Mouse (Mus musculus) forebrain, embryonic 11.5 days (tissue): Measurements from ENCODE around the gene Pla2g4d. TPM values are rescaled to one million over a fixed set of nuclear protein-coding genes. Genes with fewer than 3 reads are reported as not detected.
"Not testable (repeated sequence)": the region's sequence is repeated elsewhere in the genome, so short reads cannot be mapped to it uniquely, and the experiment has no call there.

Experiments used
- ATAC-seq: fragments of 200-750 bp; cut with Nextera tagmentation; replicated peaks from 2 replicates; pipeline ENCODE4 v1.8.0; 2017; ENCODE audit warnings: moderate TSS enrichment; ENCODE audit not compliant: low FRiP score
- DNase-seq: peaks from one replicate; pipeline ENCODE4 v3.0.0-alpha.2; 2017; ENCODE audit warnings: low spot score
- H3K27ac ChIP-seq: fragments of 300-500 bp; sonication (generic); 2 replicates; pipeline ENCODE4 v1.5.1; 2014; ENCODE audit warnings: low read depth, low read length
- H3K27me3 ChIP-seq: fragments of 300-500 bp; sonication (generic); 2 replicates; pipeline ENCODE4 v1.6.1; 2014; ENCODE audit warnings: mild to moderate bottlenecking, low read length, mixed read lengths; ENCODE audit not compliant: control insufficient read depth, insufficient read depth
- H3K36me3 ChIP-seq: fragments of 300-500 bp; sonication (generic); 2 replicates; pipeline ENCODE4 v1.6.1; 2014; ENCODE audit warnings: mild to moderate bottlenecking, low read length, moderate library complexity, mixed read lengths; ENCODE audit not compliant: control insufficient read depth, insufficient read depth
- H3K4me1 ChIP-seq: fragments of 300-500 bp; sonication (generic); replicated peaks from 2 replicates; pipeline ENCODE4 v1.6.1; 2014; ENCODE audit warnings: low read length, mixed read lengths; ENCODE audit not compliant: control insufficient read depth, insufficient read depth
- H3K4me2 ChIP-seq: fragments of 300-500 bp; sonication (generic); 2 replicates; pipeline ENCODE4 v1.6.1; 2014; ENCODE audit warnings: low read depth, mild to moderate bottlenecking, low read length, moderate library complexity, mixed read lengths; ENCODE audit not compliant: severe bottlenecking
- H3K4me3 ChIP-seq: fragments of 300-500 bp; sonication (generic); 2 replicates; pipeline ENCODE4 v1.5.1; 2014; ENCODE audit warnings: low read depth, low read length
- H3K9ac ChIP-seq: fragments of 300-500 bp; sonication (generic); 2 replicates; pipeline ENCODE4 v1.6.1; 2014; ENCODE audit warnings: low read length
- H3K9me3 ChIP-seq: fragments of 300-500 bp; sonication (generic); 2 replicates; pipeline ENCODE4 v1.6.1; 2016; ENCODE audit warnings: low read length, mixed read lengths; ENCODE audit not compliant: control insufficient read depth
- WGBS: fragments of 180-500 bp; shearing (Covaris S2); extraction: QIAGEN DNeasy Blood & Tissue Kit; methylation state at CpG from one replicate; pipeline ENCODE4 v1.1.7; 2014; 5-methylcytosine and 5-hydroxymethylcytosine counted together
- polyA plus RNA-seq: library from polyadenylated mRNA; unstranded; fragments of >200 nt; fragmentation: Nextera tagmentation; extraction: Ambion mirVana; gene quantifications from 2 replicates; pipeline ENCODE4 v1.2.1, GENCODE M21; 2014

The Pla2g4d gene
- polyA plus RNA-seq, 1 experiment from 2014 or later = 0.08 TPM

GRCm38 (mm10) chr2:120245421-120246016 lies 43.5 kb downstream of the Pla2g4d start:
- peak overlapping the region; percentile 35 for H3K4me3 ChIP-seq
- H3K27ac ChIP-seq = no peak overlapping the region
- peaks cover 5% of the 10 kb centered on the region; the same call in 1 of the 2 replicates for H3K27me3 ChIP-seq
- no peaks in the 10 kb centered on the region for H3K9me3 ChIP-seq
- DNase-seq (no peak), ATAC-seq (no peak)
- peak overlapping the region; percentile 50 for H3K9ac ChIP-seq
- 15% methylated on average over 9 of the region's 9 CpGs for WGBS
- no peaks in the 10 kb centered on the region; the same call in 1 of the 2 replicates for H3K4me1 ChIP-seq
- H3K4me2 ChIP-seq = peak overlapping the region; percentile 66
- no peaks in the 10 kb centered on the region for H3K36me3 ChIP-seq

GRCm38 (mm10) chr2:120244679-120245420 lies 44.1 kb downstream of the Pla2g4d start, which contains the start of gene Pla2g4e:
Gene Pla2g4e (minus strand): TSS chr2:120245335.
- WGBS = 6% methylated on average over 27 of the region's 27 CpGs
- peaks cover 5% of the 10 kb centered on the region; the same call in 1 of the 2 replicates for H3K27me3 ChIP-seq
- peak within 1 kb of the TSS; percentile 66 for H3K4me2 ChIP-seq
- no peak for ATAC-seq
- peak within 1 kb of the TSS; percentile 35 for H3K4me3 ChIP-seq
- no peaks in the 10 kb centered on the region for H3K9me3 ChIP-seq
- H3K27ac ChIP-seq = no peak within 1 kb of the TSS
- no peaks in the 10 kb centered on the region for H3K36me3 ChIP-seq
- peak within 1 kb of the TSS; percentile 50 for H3K9ac ChIP-seq
- no peaks in the 10 kb centered on the region; the same call in 1 of the 2 replicates for H3K4me1 ChIP-seq
- peak; percentile 67 for DNase-seq

- H3K4me1 ChIP-seq = no peaks in the 10 kb centered on the region; the same call in 1 of the 2 replicates
- ATAC-seq (no peak), DNase-seq (no peak)
- no peaks in the 10 kb centered on the region for H3K9me3 ChIP-seq
- no peak overlapping the region for H3K9ac ChIP-seq
- H3K27ac ChIP-seq = no peak overlapping the region
- H3K4me2 ChIP-seq = no peak overlapping the region
- 85% methylated on average over 2 of the region's 2 CpGs for WGBS
- H3K36me3 ChIP-seq = no peaks in the 10 kb centered on the region
- H3K4me3 ChIP-seq = no peak overlapping the region
- peaks cover 5% of the 10 kb centered on the region; the same call in 1 of the 2 replicates for H3K27me3 ChIP-seq
Observed at GRCm38 (mm10) chr2:120243995-120244394, 45.0 kb downstream of the Pla2g4d start.

GRCm38 (mm10) chr2:120242791-120243467 lies 46.1 kb downstream of the Pla2g4d start:
- ATAC-seq = no peak
- no peak for DNase-seq
- Histone ChIP-seq H3K27me3 (peaks cover 5% of the 10 kb centered on the region; the same call in 1 of the 2 replicates), H3K4me2 (no peak overlapping the region), H3K9ac (no peak overlapping the region), H3K36me3 (no peaks in the 10 kb centered on the region), H3K9me3 (no peaks in the 10 kb centered on the region), H3K27ac (no peak overlapping the region), H3K4me3 (no peak overlapping the region), H3K4me1 (no peaks in the 10 kb centered on the region; the same call in 1 of the 2 replicates)
- 80% methylated on average over 5 of the region's 5 CpGs for WGBS

GRCm38 (mm10) chr2:120238733-120239132 lies 50.3 kb downstream of the Pla2g4d start:
- H3K4me2 ChIP-seq, H3K4me3 ChIP-seq, H3K36me3 ChIP-seq, H3K9me3 ChIP-seq, DNase-seq, H3K27ac ChIP-seq, H3K4me1 ChIP-seq, ATAC-seq, H3K27me3 ChIP-seq, H3K9ac ChIP-seq: not testable (repeated sequence)
- WGBS = 90% methylated on average over 7 of the region's 9 CpGs

GRCm38 (mm10) chr2:120237784-120238183 lies 51.2 kb downstream of the Pla2g4d start:
- WGBS = 77% methylated on average over 5 of the region's 5 CpGs
- no peak overlapping the region for H3K4me3 ChIP-seq
- no peak overlapping the region for H3K4me2 ChIP-seq
- no peaks in the 10 kb centered on the region for H3K9me3 ChIP-seq
- H3K36me3 ChIP-seq = no peaks in the 10 kb centered on the region
- DNase-seq (no peak), ATAC-seq (no peak)
- H3K27me3 ChIP-seq = no peaks in the 10 kb centered on the region
- H3K4me1 ChIP-seq = no peaks in the 10 kb centered on the region
- no peak overlapping the region for H3K9ac ChIP-seq
- H3K27ac ChIP-seq = no peak overlapping the region

- no peak for ATAC-seq
Observed at GRCm38 (mm10) chr2:120235947-120236640, 52.9 kb downstream of the Pla2g4d start.

GRCm38 (mm10) chr2:120235381-120235780 lies 53.6 kb downstream of the Pla2g4d start:
- no peaks in the 10 kb centered on the region for H3K4me1 ChIP-seq
- no peak overlapping the region for H3K27ac ChIP-seq
- no peak for DNase-seq
- no peak overlapping the region for H3K4me2 ChIP-seq
- no peak for ATAC-seq
- H3K4me3 ChIP-seq = no peak overlapping the region
- 75% methylated on average over 3 of the region's 3 CpGs for whole genome bisulfite sequencing
- no peaks in the 10 kb centered on the region for H3K9me3 ChIP-seq
- H3K36me3 ChIP-seq = no peaks in the 10 kb centered on the region
- H3K27me3 ChIP-seq = no peaks in the 10 kb centered on the region
- H3K9ac ChIP-seq = no peak overlapping the region

More at GRCm38 (mm10) chr2:120235947-120236640, 52.9 kb downstream of the Pla2g4d start:
- WGBS = 89% methylated on average over 3 of the region's 3 CpGs
- H3K4me3 ChIP-seq = no peak overlapping the region
- H3K9me3 ChIP-seq = no peaks in the 10 kb centered on the region
- H3K36me3 ChIP-seq = no peaks in the 10 kb centered on the region
- no peaks in the 10 kb centered on the region for H3K27me3 ChIP-seq
- H3K9ac ChIP-seq = no peak overlapping the region
- no peaks in the 10 kb centered on the region for H3K4me1 ChIP-seq
- no peak for DNase-seq
- no peak overlapping the region for H3K27ac ChIP-seq
- no peak overlapping the region for H3K4me2 ChIP-seq
